Mouse (Mus musculus): ENCODE data around the gene Cyth3.

Cyth3 gene

DNA sequence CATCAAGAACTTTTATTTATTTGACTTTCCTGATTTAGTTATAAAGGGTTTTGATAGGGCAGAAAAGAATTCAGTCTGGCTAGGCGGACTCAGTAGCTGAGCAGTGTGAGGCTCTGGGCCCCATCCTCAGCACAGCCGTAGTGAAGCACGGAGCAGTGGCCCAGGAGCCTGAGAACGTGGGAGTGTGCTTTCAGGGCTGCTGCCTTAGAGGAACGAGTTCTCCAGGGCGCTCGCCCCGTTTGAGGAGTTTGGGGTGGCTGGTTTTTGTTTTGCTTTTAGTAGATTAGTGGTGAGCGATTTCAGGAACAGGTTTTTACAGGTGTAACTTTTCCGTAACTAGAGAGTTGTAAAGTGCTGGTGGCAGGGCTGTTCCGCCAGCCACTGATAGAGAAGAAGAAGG, 13.1 kb downstream of the Cyth3 start:
- DNase-seq (ENCODE audit: low spot score), result no peak

DNA sequence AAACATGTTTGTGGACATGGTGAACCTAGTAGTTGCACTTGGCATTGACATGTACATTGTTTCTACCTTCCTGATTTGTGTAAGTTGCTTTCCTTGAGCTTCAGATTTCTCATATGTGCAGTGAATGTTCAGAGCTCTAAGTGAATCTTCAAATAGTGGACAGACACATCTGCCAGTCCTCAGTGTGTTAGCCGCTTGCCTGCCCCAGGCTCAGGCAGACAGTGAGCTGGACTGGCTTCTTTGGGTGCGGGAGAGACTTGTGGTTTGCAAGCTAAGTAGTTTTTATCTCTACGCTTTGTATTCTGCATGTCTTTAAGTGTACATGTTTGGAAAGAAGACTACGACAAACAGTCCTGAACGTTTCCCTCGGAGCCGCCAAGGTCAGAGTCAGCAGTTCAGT, 13.9 kb downstream of the Cyth3 start:
- DNase-seq (ENCODE audit: low spot score), result no peak

DNA sequence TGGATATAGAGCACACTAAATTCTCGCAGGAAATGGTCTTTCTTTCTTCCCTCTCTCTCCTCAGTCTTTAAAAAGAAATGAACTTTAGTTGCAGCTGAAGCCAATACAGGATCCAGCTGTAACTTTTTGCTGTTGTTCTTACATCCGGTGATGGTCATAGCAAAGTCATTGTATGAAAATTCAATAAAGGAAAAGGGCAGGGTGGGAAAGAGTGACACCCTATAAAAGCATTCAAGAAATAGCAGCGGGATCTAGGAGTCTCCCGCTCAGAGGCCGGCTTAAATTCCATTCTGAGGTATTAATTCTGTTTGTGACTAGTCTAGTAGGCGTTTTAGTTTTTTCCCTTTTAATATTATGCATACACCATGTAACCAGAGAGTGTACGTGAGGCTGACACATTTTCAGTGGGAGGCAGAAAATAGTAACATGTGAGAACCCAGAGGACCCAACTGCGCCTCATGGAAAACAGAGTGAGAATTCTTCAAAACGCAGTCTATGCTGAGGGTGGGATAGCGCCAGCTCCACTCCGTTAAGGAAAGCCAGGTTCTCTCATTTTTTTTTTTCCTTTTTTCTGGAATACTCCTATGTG, 15.7 kb downstream of the Cyth3 start:
- DNase-seq (ENCODE audit: low spot score), result no peak

DNA sequence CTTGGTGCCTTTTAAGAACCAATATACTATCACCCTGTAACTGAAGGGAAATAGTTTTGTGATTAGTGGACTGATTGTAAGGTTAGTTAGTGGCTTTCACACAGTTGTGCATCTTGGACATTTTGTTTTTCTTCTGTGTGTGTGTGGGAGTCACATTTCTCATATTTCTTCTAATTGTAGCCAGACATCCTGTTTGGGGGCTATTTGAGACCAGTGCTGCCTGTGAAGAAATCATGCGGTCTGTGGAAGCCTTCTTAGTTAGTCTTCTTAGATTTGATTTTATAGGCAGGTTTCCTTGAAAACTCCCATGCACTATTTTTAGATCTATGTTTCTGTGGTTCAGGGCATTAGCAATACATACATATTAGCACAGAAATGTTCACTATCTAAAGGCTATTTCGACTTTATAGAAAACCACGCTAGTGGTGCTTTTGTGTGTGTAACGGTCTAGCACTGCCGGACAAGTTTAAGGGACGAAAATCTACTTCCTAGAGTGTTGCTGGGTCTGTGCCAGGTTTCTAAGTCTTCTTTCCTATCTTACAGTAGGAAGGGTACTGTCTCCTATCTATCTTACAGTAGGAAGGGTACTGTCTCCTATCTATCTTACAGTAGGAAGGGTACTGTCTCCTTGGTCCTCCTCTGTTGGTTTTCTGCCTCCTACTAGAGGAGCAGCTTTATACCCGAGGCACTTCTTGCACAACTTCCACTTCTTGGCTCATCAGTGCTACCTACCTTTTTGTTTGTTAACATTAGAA, 16.4 kb downstream of the Cyth3 start:
- no peak for DNase-seq (ENCODE audit: low spot score)

DNA sequence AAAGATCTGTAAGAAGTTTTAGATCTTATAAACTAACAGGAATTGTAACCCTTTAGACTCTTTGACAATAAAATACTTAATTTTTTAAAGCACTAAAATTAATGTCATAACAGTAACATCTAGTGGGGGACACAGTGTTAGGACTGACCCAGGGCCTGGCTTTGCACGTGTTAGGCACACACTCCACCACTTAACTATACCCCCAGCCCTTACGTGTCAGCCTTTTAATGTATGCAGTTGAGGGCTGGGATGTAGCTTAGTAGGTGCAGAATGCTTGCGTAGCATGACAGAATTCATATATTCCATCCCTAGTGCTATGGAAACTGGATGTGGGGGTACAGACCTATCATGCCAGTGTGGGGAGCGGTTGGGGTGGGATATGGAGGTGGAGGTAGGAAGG, 17.1 kb downstream of the Cyth3 start:
- DNase-seq (ENCODE audit: low spot score), result no peak

DNA sequence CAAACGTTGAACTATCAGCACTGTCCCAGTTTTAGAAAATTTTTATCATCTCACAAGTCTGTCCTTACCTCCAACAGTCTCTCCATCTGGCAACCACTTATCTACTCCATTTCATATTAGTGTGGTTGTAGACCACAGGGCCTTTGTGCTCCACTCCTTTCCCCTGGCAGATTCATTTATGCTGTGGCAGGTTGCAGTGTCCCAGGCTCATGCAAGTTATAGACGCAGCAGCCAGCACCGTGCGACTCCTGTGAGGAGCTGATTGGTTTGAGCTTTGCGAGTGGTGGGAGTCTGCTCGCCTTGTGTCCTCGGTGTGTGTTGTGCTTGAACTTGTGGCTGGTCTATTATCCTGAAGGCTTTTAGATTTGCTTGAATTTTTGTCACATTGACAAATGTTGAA, 17.6 kb downstream of the Cyth3 start:
- no peak for DNase-seq (ENCODE audit: low spot score)

DNA sequence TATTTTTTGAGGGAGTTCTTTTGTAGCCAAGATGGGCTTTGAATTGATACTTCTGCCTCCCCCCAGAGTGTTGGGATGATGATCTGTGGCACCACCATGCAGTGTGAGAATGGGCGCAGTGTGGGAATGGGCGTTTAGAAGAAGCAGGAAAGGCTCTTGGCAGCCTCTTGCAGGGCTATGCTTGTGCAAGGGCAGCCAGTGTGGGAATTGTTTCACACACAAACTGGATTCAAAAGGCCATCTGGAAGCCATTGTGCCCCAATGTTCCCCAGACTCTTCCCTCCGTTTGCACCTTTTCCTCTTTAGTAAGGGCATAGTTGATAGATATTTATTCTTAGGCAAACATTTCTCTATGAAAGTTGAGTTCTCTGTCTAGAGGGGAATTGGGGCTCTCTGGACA, 19.3 kb downstream of the Cyth3 start:
- DNase-seq (ENCODE audit: low spot score), result no peak

DNA sequence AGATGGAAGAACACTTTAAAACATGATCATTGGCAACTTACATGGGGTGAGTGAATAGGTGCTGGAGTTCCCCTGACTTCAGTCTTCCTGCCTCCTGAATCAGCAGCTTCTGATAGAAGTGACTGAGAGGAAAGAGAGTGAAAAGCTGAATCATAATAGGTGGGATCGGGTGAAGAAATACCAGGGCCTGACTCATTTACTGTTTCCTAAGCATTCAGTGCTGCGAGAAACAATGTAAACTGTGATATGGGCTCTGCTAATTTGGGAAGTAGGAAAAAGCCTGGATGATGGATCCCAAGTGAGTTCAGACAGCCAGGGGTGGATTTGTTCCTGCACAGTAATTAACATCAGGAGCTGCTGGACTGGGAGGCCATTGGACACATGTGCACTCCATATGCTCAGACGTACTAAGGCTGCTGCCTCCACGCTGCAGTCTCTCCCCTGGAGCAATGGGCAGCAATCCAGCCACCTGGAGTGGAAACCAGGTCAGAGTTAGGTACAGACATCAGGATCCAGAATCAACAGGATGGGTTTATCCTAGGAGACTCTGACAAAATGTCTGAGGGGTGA, 20.1 kb downstream of the Cyth3 start:
- DNase-seq (ENCODE audit: low spot score), result no peak

DNA sequence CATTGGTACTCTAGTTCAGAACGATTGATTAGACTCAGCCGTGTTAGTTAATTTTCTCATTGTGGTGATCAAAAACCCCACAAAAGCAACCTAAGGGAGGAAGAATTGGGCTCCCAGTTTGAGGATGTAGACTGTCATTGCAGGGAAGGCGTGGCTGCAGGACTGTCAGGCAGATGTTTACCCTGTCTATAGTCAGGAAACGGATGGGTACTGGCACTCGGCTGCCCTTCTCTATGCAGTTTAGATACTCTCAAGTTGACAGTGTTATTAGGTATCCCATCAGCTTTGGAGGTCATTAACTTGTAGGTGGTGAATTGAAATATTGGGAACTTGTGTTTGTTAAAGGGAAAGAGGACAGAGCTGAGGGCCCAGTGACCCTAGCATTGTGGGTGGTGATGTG, 23.7 kb downstream of the Cyth3 start:
- DNase-seq (ENCODE audit: low spot score), result no peak

DNA sequence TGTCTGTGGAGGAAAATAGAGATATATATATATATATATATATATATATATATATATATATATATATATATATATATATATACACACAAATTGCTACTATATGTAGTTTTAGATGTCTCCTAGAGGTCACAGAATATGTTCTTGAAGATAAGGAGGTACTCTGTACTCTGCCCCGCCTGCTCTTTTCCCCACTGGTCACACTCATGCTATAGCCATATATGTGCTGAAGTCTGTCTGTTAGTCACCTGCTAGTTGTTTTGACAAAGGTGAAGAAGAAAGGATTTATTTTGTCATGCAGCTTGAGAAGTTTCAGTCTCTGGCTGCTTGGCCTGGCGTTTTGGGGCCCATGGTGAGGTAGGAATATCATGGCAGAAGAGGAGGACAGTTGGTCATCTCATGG, 25.2 kb downstream of the Cyth3 start:
- no peak for DNase-seq (ENCODE audit: low spot score)

DNA sequence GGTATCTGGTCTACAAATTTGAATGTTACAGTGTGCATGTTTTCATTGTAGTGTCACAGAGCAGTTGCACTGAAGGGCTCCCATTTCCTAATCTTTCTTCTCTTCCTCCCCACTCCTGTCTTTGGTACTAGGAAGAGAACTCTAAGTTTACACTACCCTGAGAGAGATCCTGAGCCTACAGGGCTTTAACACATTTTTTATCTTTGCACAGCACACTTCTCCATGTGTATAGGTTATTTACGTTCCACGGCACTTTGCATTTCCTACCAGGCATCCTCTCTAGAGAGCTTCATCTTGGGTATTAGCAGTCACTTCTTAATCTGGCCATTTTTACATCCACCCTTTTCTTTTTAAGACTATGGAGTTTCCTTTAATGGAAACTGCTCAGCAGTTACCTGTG, 25.8 kb downstream of the Cyth3 start:
- DNase-seq (ENCODE audit: low spot score), result no peak

DNA sequence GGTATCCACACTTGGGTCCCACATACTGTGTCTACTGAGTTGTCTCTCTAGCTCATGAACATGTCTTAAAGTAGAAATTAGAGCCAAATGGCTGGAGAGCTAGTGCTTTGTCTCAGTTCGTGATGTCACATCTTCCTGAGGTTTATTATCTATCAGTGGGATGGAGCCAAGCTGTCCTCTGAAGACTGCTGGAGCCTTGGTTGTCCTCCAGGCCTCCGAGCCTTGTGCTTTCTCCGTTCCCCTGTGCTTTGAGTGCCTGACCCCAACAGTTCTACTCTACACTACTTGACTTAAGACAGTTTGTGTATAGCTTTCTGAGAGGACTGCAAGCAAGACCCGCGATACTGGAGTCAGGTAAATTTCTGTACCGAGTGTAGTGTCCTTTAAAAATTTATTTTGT, 26.9 kb downstream of the Cyth3 start:
- no peak for DNase-seq (ENCODE audit: low spot score)

DNA sequence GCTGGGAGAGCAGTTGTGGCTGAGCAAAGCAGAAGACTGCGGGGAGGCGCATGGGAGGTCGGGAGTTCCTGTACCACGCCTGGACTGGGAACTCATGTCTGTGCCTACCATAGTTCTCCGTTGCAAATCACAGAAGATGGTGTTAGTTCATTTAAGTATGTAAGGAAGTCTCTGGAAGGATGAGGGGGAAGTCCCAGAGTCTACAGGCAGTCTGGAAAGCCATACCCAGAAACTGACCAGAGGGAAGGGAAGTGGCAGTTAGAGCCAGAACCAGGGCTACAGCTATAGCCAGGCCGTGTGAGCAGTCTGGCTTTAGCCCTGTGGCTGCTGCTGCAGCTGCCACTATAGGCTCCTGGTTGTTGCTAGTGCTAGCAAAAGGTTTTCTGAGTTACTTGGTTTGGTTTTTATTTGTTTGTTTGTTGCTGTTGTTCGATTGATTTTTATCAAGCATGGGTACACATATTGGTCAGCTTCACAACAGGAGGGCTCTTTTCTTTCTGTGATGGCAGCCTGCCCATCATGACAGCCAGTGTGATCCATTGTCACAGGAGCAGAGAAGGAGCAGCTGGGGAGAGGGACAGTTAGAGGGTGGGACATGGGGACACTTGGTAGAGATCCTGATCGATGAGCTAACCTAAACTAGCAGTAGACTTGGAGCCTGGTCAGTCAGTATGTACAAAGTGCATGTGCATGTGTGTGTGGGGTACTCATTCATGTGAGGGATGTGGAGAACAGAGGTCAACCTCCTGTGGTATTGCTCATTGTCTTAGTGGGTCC, 29.8 kb downstream of the Cyth3 start:
- DNase-seq (ENCODE audit: low spot score), result no peak

DNA sequence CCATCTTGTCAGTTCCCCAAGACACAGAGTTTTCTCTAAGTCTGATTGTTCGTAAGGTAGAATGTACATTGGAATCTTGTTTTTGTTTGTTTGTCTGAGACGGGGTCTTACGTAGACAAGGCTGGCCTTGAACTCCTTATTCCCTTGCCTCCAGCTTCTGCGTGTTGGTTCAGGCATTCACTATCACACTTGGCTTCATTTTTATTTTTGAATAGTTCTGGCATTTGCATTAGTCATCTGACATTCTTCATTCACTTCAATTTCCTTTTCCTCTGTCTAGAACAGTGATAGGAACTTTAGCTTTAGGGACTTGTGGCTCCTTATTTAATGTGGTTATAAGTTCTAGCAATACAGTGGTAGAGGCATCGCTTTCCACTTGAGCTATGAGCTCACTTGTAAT, 31.2 kb downstream of the Cyth3 start:
- DNase-seq (ENCODE audit: low spot score), result no peak

DNA sequence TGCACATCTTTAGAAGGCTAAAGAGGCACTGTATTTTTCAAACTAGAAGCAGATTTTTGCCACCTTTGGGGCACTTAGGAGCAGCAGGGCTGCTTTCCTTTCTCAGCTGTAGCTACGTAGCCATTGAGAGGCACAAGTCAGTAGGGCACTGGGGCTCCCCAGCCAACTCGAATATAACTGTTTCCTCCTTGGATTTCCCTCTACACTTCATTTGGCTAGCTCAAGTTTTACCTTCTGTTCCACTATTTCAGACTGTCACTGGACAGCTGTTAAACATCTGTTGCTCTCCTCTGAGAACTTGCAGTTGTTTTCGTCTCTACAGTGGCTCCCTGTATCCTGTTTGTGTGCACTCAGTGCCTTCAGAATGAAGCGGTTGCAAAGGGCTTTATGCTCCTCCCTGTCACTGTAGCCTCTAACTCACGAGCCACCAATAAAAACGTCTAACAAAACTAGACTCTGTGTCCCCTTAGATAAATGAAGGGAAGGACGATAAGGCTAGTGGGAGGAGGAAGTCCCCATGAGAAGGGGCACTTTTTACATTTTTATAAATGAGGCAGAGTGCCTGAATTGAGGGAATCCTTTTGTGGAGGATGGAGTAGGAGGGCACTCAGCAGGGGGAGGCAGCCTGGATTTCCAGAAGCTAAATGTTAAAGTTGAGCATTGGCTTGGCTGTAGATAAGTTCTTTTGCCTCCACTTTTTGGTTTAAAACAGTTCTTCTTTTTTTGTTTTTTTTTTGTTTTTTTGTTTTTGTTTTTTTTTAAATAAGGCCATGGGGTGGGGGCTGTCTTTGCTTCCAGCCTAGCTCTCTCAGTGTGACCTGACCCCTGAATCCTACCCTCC, 32.6 kb downstream of the Cyth3 start:
- no peak for DNase-seq (ENCODE audit: low spot score)

DNA sequence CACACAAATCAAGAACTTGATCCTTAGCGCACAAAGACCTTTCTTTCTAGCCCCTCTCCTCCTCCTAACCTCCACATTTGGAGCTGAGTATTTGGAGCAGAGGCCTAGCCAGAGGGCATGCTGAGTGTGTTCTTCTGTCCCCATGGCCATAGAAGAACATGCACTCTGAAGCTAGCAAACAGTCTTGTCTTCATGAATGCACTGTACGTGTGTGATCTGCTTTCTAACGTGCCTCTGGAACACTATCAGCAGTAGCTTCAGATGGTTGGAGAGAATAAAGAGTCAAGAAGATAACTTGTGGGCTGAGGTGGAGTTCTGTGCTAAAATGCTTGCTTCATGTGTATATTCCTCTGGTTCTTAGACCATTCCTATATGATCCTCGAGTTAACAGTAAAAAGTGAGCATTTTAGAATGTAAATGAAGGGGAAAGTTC, 33.3 kb downstream of the Cyth3 start:
- no peak for DNase-seq (ENCODE audit: low spot score)

DNA sequence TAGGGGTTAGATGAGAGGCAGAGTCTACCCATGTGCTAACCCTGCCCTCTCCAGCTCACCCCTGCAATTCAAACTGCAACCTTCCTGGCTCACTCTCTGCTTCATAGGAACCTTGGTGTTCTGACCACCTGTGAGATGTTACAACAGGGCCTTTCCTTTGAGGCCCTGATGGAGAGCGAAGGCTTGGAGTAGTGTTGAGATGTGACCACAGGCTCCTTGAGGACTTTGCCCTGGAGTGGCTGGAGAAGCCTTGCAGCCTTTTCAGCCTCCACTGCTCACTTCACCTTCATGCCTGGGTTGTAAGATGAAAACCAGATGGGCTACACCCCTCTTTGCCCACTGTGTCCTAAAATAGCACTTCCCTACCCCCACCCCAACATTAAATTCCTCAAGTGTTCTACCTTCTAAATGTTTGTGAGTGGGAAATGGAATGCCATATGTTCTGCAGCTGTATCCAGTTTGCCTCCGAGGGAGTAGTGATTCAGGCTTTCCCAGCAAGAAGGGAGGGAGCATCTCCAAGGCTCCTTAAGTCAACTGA, 34.5 kb downstream of the Cyth3 start:
- DNase-seq (ENCODE audit: low spot score), result no peak

DNA sequence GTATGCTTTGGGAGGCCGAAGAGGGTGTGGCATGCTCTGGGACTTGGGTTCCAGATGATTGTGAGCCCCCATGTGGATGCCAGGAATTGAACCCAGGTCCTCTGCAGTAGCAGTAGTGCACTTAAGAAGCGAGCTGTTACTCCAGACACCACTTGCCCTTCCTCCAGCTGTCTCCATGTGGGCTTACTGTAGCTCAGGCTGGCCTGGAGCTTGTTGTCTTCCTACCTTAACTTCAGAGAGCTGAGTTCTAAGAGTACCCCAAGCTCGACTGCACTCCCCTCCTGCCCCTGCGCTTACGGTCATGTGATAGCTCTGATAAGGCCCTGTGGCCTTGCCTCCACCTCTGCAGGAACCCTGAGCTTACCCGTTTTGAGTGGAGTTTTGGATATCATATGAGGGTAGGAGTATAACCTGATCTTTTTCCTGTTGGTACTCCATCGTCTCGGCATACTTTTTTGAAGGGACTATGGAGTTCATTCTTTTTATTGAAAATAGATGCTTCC, 36.8 kb downstream of the Cyth3 start:
- DNase-seq (ENCODE audit: low spot score), result no peak

DNA sequence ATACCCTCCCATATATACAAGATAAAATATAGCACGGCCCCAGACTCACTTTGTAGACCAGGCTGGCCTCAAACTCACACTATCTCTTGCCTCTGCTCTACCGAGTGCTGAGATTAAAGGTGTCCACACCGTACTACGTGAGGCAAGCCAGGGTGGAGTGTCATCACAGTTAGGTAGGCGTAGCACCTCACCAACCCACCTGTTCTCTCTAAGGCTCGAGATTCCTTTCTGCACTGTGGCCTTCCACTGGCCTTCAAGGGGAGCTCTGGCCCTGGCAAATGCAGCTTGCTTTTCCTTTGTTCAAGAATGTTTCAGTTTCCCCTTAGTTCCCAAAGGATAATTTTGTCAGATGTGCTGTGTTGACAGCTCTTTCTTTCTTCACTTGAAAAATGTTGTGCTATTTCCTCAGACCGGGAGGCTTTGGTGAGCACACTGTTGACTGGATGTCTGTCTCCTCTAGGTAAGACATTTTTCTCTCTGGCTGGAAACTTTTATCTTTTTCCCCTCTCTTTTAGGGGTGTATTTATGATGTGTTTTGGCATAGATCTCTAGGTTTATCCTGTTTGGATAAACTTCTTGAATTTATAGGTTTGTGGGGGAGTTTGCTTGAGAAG, 40.9 kb downstream of the Cyth3 start:
- no peak for DNase-seq (ENCODE audit: low spot score)

DNA sequence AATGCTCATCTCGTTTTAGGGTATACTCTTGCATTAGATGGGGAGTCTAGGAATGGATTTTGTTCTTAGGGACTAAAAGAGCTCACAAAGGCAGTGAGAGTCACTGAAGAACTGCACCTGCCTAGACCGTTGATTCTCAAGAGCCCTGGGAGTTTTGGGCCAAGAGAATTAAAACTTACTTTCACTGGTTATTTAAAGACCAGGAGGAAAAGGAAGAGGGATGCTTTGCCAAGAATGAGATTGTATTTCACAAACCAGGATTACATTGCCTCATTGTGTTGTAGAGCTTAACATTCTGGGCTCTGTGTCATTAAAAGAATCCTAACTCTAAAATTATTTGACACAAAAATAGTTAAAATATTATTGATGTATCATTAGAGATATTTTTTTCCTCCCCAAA, 43.3 kb downstream of the Cyth3 start:
- no peak for DNase-seq (ENCODE audit: low spot score)

DNA sequence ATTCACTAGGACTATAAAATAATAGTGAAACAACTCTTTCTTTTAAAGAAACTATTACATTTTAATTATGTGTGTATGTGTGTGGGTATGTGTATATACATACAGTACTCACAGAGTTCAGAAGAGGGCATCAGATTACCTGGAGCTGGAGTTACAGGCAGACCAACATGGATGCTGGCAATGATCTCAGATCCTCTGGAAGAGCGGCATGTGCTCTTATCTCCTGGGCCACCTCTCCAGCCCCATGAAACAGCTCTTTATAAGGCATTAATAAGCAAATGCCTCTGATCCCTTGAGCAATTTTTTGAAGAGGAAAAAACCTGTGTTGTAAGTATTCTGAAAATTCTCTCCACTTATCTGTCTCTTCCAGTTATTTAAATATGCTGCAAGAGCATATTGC, 43.8 kb downstream of the Cyth3 start:
- DNase-seq (ENCODE audit: low spot score), result no peak

All from urinary bladder, postnatal 25 days (tissue).